Mouse (Mus musculus): Measurements from ENCODE around the gene BC049715.

Gene BC049715

GRCm38 (mm10) chr6:136845706-136846480 lies 18.5 kb downstream of the BC049715 start:
- in situ Hi-C loops (cut with MboI; ENCODE audit: unreplicated experiment in 2 of 2) = loop anchor here (25.0 kb wide), 2 partner anchors 891 to 1609 kb away; partner anchors contain the start of gene Strap (in 2 of the 2)

- in situ Hi-C loops (cut with MboI; ENCODE audit: unreplicated experiment in 2 of 2) = loop anchor here (25.0 kb wide), 2 partner anchors 890 to 1610 kb away; partner anchors contain the start of gene Strap (in 2 of the 2)
Measured at GRCm38 (mm10) chr6:136847267-136847666, 19.8 kb downstream of the BC049715 start.

DNA sequence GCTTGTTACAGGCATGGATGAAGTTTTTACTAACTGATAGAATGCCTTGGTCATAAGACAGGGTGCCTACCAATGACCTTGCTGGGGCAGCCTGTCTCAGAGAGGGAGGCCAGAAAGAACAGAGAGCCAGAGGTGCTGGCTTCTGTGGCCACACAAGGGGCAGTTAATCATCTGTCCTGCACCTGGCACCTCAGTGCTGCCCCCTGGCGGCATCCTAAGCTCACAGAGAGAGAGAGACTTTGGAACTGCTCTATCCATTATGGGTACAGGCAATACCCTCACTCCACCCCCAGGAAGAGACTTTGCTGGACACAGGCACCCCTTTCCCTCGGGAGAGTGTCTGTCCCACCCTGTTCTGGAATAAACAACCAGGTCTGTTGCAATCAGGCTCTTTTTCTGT lies 20.4 kb downstream of the BC049715 start:
- in situ Hi-C loops (cut with MboI; ENCODE audit: unreplicated experiment in 2 of 2) = loop anchor here (25.0 kb wide), 2 partner anchors 890 to 1610 kb away; partner anchors contain the start of gene Strap (in 2 of the 2)

- in situ Hi-C loops (cut with MboI; ENCODE audit: unreplicated experiment in 2 of 2) = loop anchor here (25.0 kb wide), 2 partner anchors 889 to 1611 kb away; partner anchors contain the start of gene Strap (in 2 of the 2)
Measured at GRCm38 (mm10) chr6:136848399-136848798, 21.0 kb downstream of the BC049715 start.

DNA sequence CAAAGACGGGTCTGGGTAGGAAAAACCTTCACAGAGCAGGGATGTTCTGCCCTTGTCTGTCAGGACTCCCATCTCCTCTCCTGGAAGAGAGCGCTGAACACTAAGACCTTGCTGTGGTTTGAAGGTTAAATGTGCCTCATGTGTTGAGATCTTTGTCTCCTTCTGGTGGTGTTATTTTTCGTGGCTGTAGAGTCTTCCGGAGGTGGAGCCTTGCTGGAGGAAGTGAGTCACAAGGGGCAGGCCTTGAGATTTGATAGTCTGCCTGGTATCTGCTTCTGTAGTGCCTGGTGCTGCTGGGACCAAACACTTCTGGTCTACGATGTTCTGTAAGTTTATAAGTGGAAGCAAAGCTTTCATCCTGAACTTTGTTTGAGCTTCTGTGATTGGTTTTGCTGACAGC lies 21.5 kb downstream of the BC049715 start:
- in situ Hi-C loops (cut with MboI; ENCODE audit: unreplicated experiment in 2 of 2) = loop anchor here (25.0 kb wide), 2 partner anchors 888 to 1612 kb away; partner anchors contain the start of gene Strap (in 2 of the 2)

GRCm38 (mm10) chr6:136850267-136850666 lies 22.8 kb downstream of the BC049715 start:
- in situ Hi-C loops (cut with MboI; ENCODE audit: unreplicated experiment in 2 of 2) = loop anchor here in 1 of 2 experiments (25.0 kb wide), 1 partner anchor 337 kb away; no protein-coding TSS in a partner anchor

DNA sequence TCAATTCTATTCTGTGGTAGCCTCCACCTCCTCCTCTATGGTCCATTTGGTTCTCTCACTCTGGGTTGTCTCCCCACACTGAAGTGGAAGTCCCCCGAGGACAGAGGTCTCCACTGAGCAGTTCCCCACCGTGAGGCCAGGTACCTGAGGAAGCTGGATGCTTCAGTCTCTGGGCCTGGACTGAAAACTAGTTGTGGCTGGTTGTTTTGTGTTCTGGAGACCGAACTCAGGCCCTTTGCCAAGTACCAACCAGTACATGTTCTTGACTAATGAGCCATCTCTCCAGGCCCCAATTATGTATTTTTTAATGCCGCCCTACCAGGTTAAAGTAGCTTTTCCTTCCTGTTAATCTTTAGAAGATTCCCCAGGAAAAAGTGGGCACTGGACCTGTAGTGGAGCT lies 24.9 kb downstream of the BC049715 start:
- in situ Hi-C loops (cut with MboI; ENCODE audit: unreplicated experiment in 2 of 2) = loop anchor here in 1 of 2 experiments (25.0 kb wide), 1 partner anchor 335 kb away; no protein-coding TSS in a partner anchor

GRCm38 (mm10) chr6:136852762-136853161 lies 25.3 kb downstream of the BC049715 start:
- in situ Hi-C loops (cut with MboI; ENCODE audit: unreplicated experiment in 2 of 2) = loop anchor here in 1 of 2 experiments (25.0 kb wide), 1 partner anchor 335 kb away; no protein-coding TSS in a partner anchor

DNA sequence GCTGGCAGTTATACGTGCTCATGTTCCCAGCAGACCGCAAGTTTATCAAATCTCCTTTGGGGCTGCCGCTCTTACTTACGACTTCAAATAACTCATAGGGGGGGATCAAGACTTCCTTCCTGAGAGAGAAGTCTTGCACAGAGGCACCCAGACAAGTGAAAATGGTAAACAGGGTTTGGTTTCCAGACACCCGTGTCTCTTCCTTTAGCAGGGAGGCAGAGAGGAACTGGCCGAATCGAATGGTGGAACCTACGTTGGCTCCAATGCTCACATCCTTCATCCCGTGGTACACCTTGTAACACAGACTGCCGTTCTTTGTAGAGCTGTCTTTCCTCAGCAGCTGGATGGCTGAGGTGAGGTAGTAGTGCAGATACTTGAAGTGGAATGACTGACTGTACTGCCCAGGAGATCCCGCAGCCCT lies 26.9 kb downstream of the BC049715 start:
- in situ Hi-C loops (cut with MboI; ENCODE audit: unreplicated experiment in 2 of 2) = loop anchor here in 1 of 2 experiments (25.0 kb wide), 1 partner anchor 333 kb away; no protein-coding TSS in a partner anchor

DNA sequence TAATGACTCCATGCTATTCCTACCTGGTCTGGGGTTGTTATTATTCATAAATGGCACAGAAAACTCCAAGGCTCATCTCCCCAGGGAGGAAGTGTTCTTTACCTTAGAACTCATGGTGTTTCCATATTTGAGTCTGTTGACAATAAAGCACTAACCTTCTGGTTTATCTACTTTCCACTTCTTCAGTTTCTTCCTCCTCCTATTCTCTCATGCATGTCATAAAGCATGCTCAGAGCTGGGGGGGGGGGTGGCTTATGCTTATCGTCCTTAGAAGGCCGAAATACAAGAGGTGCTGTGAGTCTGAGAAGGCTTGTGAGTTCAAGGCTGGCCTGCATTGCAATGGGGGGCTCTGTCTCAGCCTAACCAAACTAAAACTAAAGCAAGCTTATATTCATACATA lies 27.8 kb downstream of the BC049715 start:
- in situ Hi-C loops (cut with MboI; ENCODE audit: unreplicated experiment in 2 of 2) = loop anchor here in 1 of 2 experiments (5.0 to 25.0 kb wide), 2 partner anchors 77 to 332 kb away; no protein-coding TSS in a partner anchor

DNA sequence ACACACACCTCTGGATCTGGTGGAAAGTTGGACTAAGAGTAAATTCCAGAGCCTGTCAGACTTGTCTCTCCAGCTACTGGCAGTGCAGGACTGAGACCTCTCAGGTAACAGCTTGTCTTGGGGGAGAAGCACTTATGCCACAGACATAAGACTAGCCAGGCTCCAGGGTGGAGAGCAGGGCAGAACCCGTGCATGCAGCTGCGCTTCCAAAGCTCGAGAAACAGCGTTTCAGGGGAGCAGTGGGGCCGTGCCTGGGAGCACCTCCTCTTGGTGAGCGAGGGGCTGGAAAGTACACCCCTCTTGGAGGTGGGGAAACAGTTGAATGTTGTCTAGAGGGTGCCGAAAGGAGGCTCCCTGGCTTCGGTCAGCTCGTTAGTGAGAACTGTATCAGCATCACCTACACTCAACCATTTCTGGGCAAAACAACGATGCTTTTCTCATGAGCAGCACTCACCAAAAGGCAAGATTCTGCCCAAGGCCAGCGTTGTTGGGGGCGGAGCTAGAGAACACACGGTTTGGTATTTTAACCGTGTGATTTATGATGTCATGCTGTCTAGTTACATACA lies 28.7 kb downstream of the BC049715 start:
- in situ Hi-C loops (cut with MboI; ENCODE audit: unreplicated experiment in 2 of 2) = loop anchor here in 1 of 2 experiments (5.0 to 25.0 kb wide), 2 partner anchors 76 to 331 kb away; no protein-coding TSS in a partner anchor

- in situ Hi-C loops (cut with MboI; ENCODE audit: unreplicated experiment in 2 of 2) = loop anchor here in 1 of 2 experiments (5.0 to 25.0 kb wide), 2 partner anchors 75 to 330 kb away; no protein-coding TSS in a partner anchor
Measured at GRCm38 (mm10) chr6:136857186-136857872, 29.9 kb downstream of the BC049715 start, which contains the start of gene Art4. TSS of gene Art4 (minus strand) at chr6:136857733.

DNA sequence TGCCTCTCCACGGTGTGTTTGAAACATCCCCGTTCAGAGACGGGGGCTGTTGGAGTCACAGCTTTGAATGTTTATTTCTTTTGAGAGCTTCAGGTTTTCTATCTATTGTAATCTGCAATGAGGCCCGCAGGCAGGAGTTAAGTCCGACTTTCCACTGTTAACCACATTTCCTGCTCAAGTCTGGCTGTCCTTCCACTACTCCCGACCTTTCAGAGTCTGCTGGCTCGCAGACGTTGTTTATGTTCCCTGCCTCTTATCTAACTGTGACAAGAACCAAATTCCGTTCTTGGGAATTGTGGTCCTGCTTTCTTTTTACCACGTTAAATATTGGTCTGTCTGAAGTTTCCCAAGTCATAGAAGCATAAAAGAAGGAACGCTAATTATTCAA lies 30.4 kb downstream of the BC049715 start:
- in situ Hi-C loops (cut with MboI; ENCODE audit: unreplicated experiment in 2 of 2) = loop anchor here in 1 of 2 experiments (5.0 to 25.0 kb wide), 2 partner anchors 74 to 329 kb away; no protein-coding TSS in a partner anchor

DNA sequence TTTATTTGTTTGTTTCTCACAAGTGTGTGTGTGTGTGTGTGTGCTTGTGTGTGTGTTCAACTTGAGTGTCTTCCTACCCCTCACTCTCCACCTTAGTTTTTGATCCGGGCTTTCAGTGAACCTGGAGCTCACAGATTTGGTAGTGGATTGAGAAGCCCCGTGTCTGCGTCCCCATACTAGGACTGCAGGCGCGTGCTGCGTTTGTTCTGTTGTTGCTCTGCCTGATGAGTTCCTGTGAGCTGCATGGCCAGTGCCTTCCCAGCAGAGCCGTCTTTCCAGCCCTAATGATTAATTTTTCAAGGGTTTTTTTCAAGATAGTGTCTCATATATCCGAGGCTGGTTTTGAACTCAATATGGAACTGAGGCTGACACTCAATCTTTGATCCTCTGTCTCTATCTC lies 31.0 kb downstream of the BC049715 start:
- in situ Hi-C loops (cut with MboI; ENCODE audit: unreplicated experiment in 2 of 2) = loop anchor here in 1 of 2 experiments (5.0 to 25.0 kb wide), 2 partner anchors 74 to 329 kb away; no protein-coding TSS in a partner anchor

GRCm38 (mm10) chr6:136861020-136861419 lies 33.6 kb downstream of the BC049715 start:
- in situ Hi-C loops (cut with MboI; ENCODE audit: unreplicated experiment in 2 of 2) = loop anchor here (5.0 to 25.0 kb wide), 4 partner anchors 51 to 326 kb away; no protein-coding TSS in a partner anchor

GRCm38 (mm10) chr6:136865360-136865759 lies 37.9 kb downstream of the BC049715 start:
- in situ Hi-C loops (cut with MboI; ENCODE audit: unreplicated experiment in 2 of 2) = loop anchor here in 1 of 2 experiments (25.0 kb wide), 1 partner anchor 322 kb away; no protein-coding TSS in a partner anchor

DNA sequence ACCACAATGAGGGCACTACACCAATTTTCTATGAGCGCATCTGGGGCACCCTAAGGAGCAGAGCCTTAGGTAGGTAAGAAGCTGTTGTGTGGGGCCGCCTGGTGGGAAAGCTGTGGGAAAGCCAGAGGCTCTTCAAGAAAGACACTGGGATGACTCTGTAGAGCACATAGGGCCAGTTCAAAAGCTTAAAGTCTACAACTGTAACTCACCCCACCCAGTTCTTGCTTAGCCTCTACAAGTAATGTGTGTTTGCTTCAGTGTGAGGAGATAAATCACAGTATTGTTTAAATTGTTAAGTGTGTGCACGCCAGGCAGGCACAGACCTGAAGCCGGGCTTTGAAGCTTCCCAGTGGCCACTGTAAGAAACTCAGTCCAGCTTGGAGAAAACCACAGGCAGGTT lies 38.7 kb downstream of the BC049715 start:
- in situ Hi-C loops (cut with MboI; ENCODE audit: unreplicated experiment in 2 of 2) = loop anchor here in 1 of 2 experiments (25.0 kb wide), 1 partner anchor 321 kb away; no protein-coding TSS in a partner anchor

- in situ Hi-C loops (cut with MboI; ENCODE audit: unreplicated experiment in 2 of 2) = loop anchor here in 1 of 2 experiments (25.0 kb wide), 1 partner anchor 318 kb away; no protein-coding TSS in a partner anchor
Measured at GRCm38 (mm10) chr6:136868921-136869320, 41.5 kb downstream of the BC049715 start.

DNA sequence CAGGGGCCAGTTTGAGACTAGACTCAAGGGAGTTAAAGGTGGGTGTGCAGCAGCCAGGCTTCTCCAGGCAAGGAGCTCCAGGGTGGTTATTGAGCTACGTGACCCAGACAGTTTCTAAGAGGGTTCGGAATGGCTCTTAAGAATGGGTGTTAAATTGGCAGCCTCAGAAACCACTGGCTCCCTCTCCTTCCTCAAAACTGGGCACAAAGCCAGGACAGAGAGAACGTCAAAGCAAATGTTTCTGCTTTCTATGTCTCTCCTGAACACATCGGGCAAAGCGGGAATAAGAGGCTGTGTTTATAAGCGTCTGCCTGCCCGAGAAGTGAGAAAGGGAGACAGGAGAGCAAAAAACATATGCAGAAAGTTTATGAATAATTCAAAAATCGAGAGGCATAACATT lies 47.2 kb downstream of the BC049715 start:
- in situ Hi-C loops (cut with MboI; ENCODE audit: unreplicated experiment in 2 of 2) = loop anchor here in 1 of 2 experiments (25.0 kb wide), 1 partner anchor 313 kb away; no protein-coding TSS in a partner anchor

DNA sequence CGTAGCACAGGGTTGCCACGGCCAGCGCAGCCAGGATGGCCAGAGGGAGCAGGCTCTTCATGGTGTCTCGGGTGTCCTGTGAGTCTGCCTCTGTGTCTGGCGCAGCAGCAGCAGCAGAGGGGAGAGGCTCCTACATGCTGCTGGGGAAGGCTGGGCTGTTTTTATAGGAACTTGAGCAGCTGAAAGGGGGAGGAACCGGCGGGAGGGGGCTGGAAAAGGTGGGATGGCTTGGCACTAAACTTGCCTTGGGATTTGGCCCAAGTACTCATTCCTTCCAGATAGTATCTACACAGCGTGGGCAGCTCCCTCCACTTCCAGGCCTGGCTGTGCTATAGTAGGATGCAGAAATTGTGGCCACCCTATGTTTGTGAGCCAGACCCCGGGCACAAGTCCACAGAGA lies 48.2 kb downstream of the BC049715 start, which contains the start of gene Mgp:
TSS of gene Mgp (minus strand) at position 154 of the 400 bp plus-strand sequence.
- in situ Hi-C loops (cut with MboI; ENCODE audit: unreplicated experiment in 2 of 2) = no loop called here

All from v-Abl transformed pro-B cells (cell line).